Mouse (Mus musculus) kidney, adult 2 months (tissue): ENCODE data around the gene Grk6.
A peak's percentile ranks its signal among the peaks of the same experiment; 100 is the strongest.

Experiments used
- CTCF ChIP-seq: fragments of 200-500 bp; conservative IDR thresholded peaks from 2 replicates; pipeline ENCODE4 v1.5.1; 2011; ENCODE audit warnings: low read depth, mild to moderate bottlenecking, control low read depth, low read length, moderate library complexity, mixed read lengths; ENCODE audit not compliant: insufficient read depth, insufficient read length
- POLR2A ChIP-seq: fragments of 200-500 bp; IDR thresholded peaks from one replicate; pipeline ENCODE4 v1.6.1; 2011; ENCODE audit warnings: low read depth, low read length, control low read depth

DNA sequence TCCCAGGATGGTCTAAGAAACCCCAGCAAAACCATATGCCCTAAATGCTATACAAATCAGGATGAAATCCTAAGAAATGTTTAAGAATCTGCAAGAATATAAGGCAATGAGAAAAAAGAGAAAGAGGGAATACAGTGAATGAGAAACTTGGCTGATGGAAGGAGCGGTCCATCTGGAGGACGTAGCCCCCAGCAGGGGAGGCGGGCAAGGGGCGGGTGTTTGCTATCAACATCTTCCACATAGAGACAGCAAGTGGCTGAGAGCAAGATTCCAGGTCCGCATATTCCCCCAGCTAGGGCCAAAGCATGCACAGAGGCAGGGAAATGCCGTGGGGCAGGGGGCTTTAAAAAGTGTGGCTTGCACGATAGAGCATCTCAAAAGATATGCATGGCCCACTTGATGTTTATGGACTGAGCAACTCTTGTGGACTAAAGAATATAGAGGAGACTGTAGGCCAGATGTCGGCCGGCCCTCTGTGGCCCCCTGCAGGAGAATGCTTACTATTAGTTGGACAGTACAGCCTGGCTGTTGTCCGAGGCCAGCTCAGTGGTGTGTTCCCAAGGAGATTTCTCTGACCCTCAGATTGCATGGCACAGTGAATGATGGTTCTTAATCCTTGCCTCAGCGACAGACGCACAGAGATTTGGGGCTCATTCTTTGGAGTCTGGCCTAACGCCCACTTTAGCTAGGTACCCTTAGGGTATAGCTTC, 24.1 kb downstream of the Grk6 start:
- TF ChIP-seq POLR2A (no peak), CTCF (peak; percentile 53)
